Mouse (Mus musculus): ENCODE data around the gene Efna3. TPM values are rescaled to one million over a fixed set of nuclear protein-coding genes. Genes with fewer than 3 reads are reported as not detected.

Efna3 gene
- polyA plus RNA-seq, 1 experiment from 2014 or later = 6.4 TPM

GRCm38 (mm10) chr3:89285526-89285925 is 37.2 kb downstream of the Efna3 start:
- Histone ChIP-seq H3K36me3 (ENCODE audit: control insufficient read depth, insufficient read depth, low read length) (no peaks in the 10 kb centered on the region), H3K27ac (ENCODE audit: low read depth, low read length) (no peak overlapping the region), H3K4me1 (ENCODE audit: control insufficient read depth, insufficient read depth, low read length) (peaks cover 8% of the 10 kb centered on the region), H3K4me2 (no peak overlapping the region), H3K4me3 (ENCODE audit: low read depth, low read length) (no peak overlapping the region), H3K27me3 (ENCODE audit: control insufficient read depth, insufficient read depth, low read length) (peaks cover 14% of the 10 kb centered on the region), H3K9ac (ENCODE audit: low read length) (no peak overlapping the region), H3K9me3 (ENCODE audit: control insufficient read depth, low read length) (no peaks in the 10 kb centered on the region)
- ATAC-seq (ENCODE audit: low FRiP score) = no peak
- peak; percentile 82 for DNase-seq (ENCODE audit: low spot score, missing footprints)
- WGBS = 44% methylated on average over 2 of the region's 2 CpGs

GRCm38 (mm10) chr3:89284261-89284660 is 38.5 kb downstream of the Efna3 start:
- 91% methylated on average over 3 of the region's 3 CpGs for WGBS
- ATAC-seq (ENCODE audit: low FRiP score) (no peak), DNase-seq (ENCODE audit: low spot score, missing footprints) (no peak)
- Histone ChIP-seq H3K4me1 (ENCODE audit: control insufficient read depth, insufficient read depth, low read length) (peaks cover 19% of the 10 kb centered on the region), H3K27ac (ENCODE audit: low read depth, low read length) (no peak overlapping the region), H3K4me2 (no peak overlapping the region), H3K36me3 (ENCODE audit: control insufficient read depth, insufficient read depth, low read length) (no peaks in the 10 kb centered on the region), H3K9ac (ENCODE audit: low read length) (no peak overlapping the region), H3K4me3 (ENCODE audit: low read depth, low read length) (no peak overlapping the region), H3K9me3 (ENCODE audit: control insufficient read depth, low read length) (no peaks in the 10 kb centered on the region), H3K27me3 (ENCODE audit: control insufficient read depth, insufficient read depth, low read length) (peaks cover 26% of the 10 kb centered on the region)

GRCm38 (mm10) chr3:89282291-89282643 is 40.5 kb downstream of the Efna3 start:
- no peak for ATAC-seq (ENCODE audit: low FRiP score)
- no peaks in the 10 kb centered on the region for H3K9me3 ChIP-seq (ENCODE audit: control insufficient read depth, low read length)
- no peaks in the 10 kb centered on the region for H3K36me3 ChIP-seq (ENCODE audit: control insufficient read depth, insufficient read depth, low read length)
- no peak overlapping the region for H3K4me2 ChIP-seq
- H3K27ac ChIP-seq (ENCODE audit: low read depth, low read length) = no peak overlapping the region
- peaks cover 39% of the 10 kb centered on the region for H3K27me3 ChIP-seq (ENCODE audit: control insufficient read depth, insufficient read depth, low read length)
- H3K4me3 ChIP-seq (ENCODE audit: low read depth, low read length) = no peak overlapping the region
- H3K4me1 ChIP-seq (ENCODE audit: control insufficient read depth, insufficient read depth, low read length) = peaks cover 21% of the 10 kb centered on the region
- DNase-seq (ENCODE audit: low spot score, missing footprints) = peak; percentile 88
- H3K9ac ChIP-seq (ENCODE audit: low read length) = peak overlapping the region; percentile 47
- WGBS = 22% methylated on average over 4 of the region's 4 CpGs

GRCm38 (mm10) chr3:89281579-89282290 is 41.0 kb downstream of the Efna3 start:
- peaks cover 21% of the 10 kb centered on the region for H3K4me1 ChIP-seq (ENCODE audit: control insufficient read depth, insufficient read depth, low read length)
- 12% methylated on average over 20 of the region's 20 CpGs for WGBS
- H3K36me3 ChIP-seq (ENCODE audit: control insufficient read depth, insufficient read depth, low read length) = no peaks in the 10 kb centered on the region
- peak overlapping the region; percentile 91 for H3K4me2 ChIP-seq
- ATAC-seq (ENCODE audit: low FRiP score) (peak; percentile 33; the same call in 1 of the 2 replicates), DNase-seq (ENCODE audit: low spot score, missing footprints) (peak; percentile 99)
- no peak overlapping the region for H3K27ac ChIP-seq (ENCODE audit: low read depth, low read length)
- H3K9ac ChIP-seq (ENCODE audit: low read length) = peak overlapping the region; percentile 61
- no peaks in the 10 kb centered on the region for H3K9me3 ChIP-seq (ENCODE audit: control insufficient read depth, low read length)
- H3K4me3 ChIP-seq (ENCODE audit: low read depth, low read length) = peak overlapping the region; percentile 40
- H3K27me3 ChIP-seq (ENCODE audit: control insufficient read depth, insufficient read depth, low read length) = peaks cover 41% of the 10 kb centered on the region

GRCm38 (mm10) chr3:89280606-89281511 is 41.9 kb downstream of the Efna3 start, which contains the start of gene Efna1:
Efna1 (minus strand) TSS chr3:89281142.
- Histone ChIP-seq H3K4me1 (ENCODE audit: control insufficient read depth, insufficient read depth, low read length) (peaks cover 21% of the 10 kb centered on the region), H3K27ac (ENCODE audit: low read depth, low read length) (no peak within 1 kb of the TSS), H3K4me2 (peak within 1 kb of the TSS; percentile 91), H3K36me3 (ENCODE audit: control insufficient read depth, insufficient read depth, low read length) (no peaks in the 10 kb centered on the region), H3K4me3 (ENCODE audit: low read depth, low read length) (peak within 1 kb of the TSS; percentile 40), H3K9me3 (ENCODE audit: control insufficient read depth, low read length) (no peaks in the 10 kb centered on the region), H3K27me3 (ENCODE audit: control insufficient read depth, insufficient read depth, low read length) (peaks cover 41% of the 10 kb centered on the region), H3K9ac (ENCODE audit: low read length) (peak within 1 kb of the TSS; percentile 61)
- under 1% methylated on average over 52 of the region's 52 CpGs for WGBS
- DNase-seq (ENCODE audit: low spot score, missing footprints) = peak; percentile 97
- ATAC-seq (ENCODE audit: low FRiP score) = peak; percentile 39

- no peak overlapping the region for H3K27ac ChIP-seq (ENCODE audit: low read depth, low read length)
- H3K4me1 ChIP-seq (ENCODE audit: control insufficient read depth, insufficient read depth, low read length) = peaks cover 21% of the 10 kb centered on the region
- H3K27me3 ChIP-seq (ENCODE audit: control insufficient read depth, insufficient read depth, low read length) = peaks cover 41% of the 10 kb centered on the region
- ATAC-seq (ENCODE audit: low FRiP score) (peak; percentile 15; the same call in 1 of the 2 replicates), DNase-seq (ENCODE audit: low spot score, missing footprints) (no peak)
- H3K4me3 ChIP-seq (ENCODE audit: low read depth, low read length) = peak overlapping the region; percentile 40
- WGBS = under 1% methylated on average over 29 of the region's 29 CpGs
- H3K9me3 ChIP-seq (ENCODE audit: control insufficient read depth, low read length) = no peaks in the 10 kb centered on the region
- H3K36me3 ChIP-seq (ENCODE audit: control insufficient read depth, insufficient read depth, low read length) = no peaks in the 10 kb centered on the region
- H3K4me2 ChIP-seq = peak overlapping the region; percentile 91
- no peak overlapping the region for H3K9ac ChIP-seq (ENCODE audit: low read length)
Measured at GRCm38 (mm10) chr3:89280050-89280605, 42.6 kb downstream of the Efna3 start.

GRCm38 (mm10) chr3:89279153-89279890 is 43.4 kb downstream of the Efna3 start:
- H3K27me3 ChIP-seq (ENCODE audit: control insufficient read depth, insufficient read depth, low read length) = peaks cover 41% of the 10 kb centered on the region
- H3K9ac ChIP-seq (ENCODE audit: low read length) = peak overlapping the region; percentile 39
- DNase-seq (ENCODE audit: low spot score, missing footprints) (peak; percentile 96), ATAC-seq (ENCODE audit: low FRiP score) (peak; percentile 57)
- peaks cover 21% of the 10 kb centered on the region for H3K4me1 ChIP-seq (ENCODE audit: control insufficient read depth, insufficient read depth, low read length)
- no peaks in the 10 kb centered on the region for H3K36me3 ChIP-seq (ENCODE audit: control insufficient read depth, insufficient read depth, low read length)
- peak overlapping the region; percentile 91 for H3K4me2 ChIP-seq
- no peaks in the 10 kb centered on the region for H3K9me3 ChIP-seq (ENCODE audit: control insufficient read depth, low read length)
- no peak overlapping the region for H3K27ac ChIP-seq (ENCODE audit: low read depth, low read length)
- peak overlapping the region; percentile 40 for H3K4me3 ChIP-seq (ENCODE audit: low read depth, low read length)
- 3% methylated on average over 35 of the region's 35 CpGs for WGBS

GRCm38 (mm10) chr3:89278643-89279042 is 44.1 kb downstream of the Efna3 start:
- H3K27me3 ChIP-seq (ENCODE audit: control insufficient read depth, insufficient read depth, low read length) = peaks cover 41% of the 10 kb centered on the region
- no peaks in the 10 kb centered on the region for H3K9me3 ChIP-seq (ENCODE audit: control insufficient read depth, low read length)
- no peak overlapping the region for H3K4me2 ChIP-seq
- no peak for ATAC-seq (ENCODE audit: low FRiP score)
- peaks cover 21% of the 10 kb centered on the region for H3K4me1 ChIP-seq (ENCODE audit: control insufficient read depth, insufficient read depth, low read length)
- H3K4me3 ChIP-seq (ENCODE audit: low read depth, low read length) = peak overlapping the region; percentile 40; the same call in 1 of the 2 replicates
- H3K27ac ChIP-seq (ENCODE audit: low read depth, low read length) = no peak overlapping the region
- no peak overlapping the region for H3K9ac ChIP-seq (ENCODE audit: low read length)
- DNase-seq (ENCODE audit: low spot score, missing footprints) = no peak
- H3K36me3 ChIP-seq (ENCODE audit: control insufficient read depth, insufficient read depth, low read length) = no peaks in the 10 kb centered on the region
- WGBS = 22% methylated on average over 8 of the region's 8 CpGs
